Mouse (Mus musculus) left cerebral cortex, adult 9 months (tissue): ENCODE measurements around the gene Kdm4c.
"Not testable (repeated sequence)": the region's sequence is repeated elsewhere in the genome, so short reads cannot be mapped to it uniquely, and the experiment has no call there.

Source experiments
- DNase-seq, 2 experiments: peaks; one replicate each; pipeline ENCODE4 v3.0.0; 2022; ENCODE audit warnings: low spot score in 2 of 2

Kdm4c gene

GRCm38 (mm10) chr4:74311135-74311534 lies 68.8 kb downstream of the Kdm4c start:
- DNase-seq: no peak

GRCm38 (mm10) chr4:74312858-74313257 lies 70.6 kb downstream of the Kdm4c start:
- no peak for DNase-seq

GRCm38 (mm10) chr4:74315388-74315787 lies 73.1 kb downstream of the Kdm4c start:
- DNase-seq: no peak

- no peak for DNase-seq
These were observed 77.0 kb downstream of the Kdm4c start for GRCm38 (mm10) chr4:74319313-74319712.

GRCm38 (mm10) chr4:74357479-74357878 lies 115.2 kb downstream of the Kdm4c start:
- DNase-seq: no peak

GRCm38 (mm10) chr4:74360274-74360673 lies 118.0 kb downstream of the Kdm4c start:
- DNase-seq: no peak

GRCm38 (mm10) chr4:74386583-74386982 lies 144.3 kb downstream of the Kdm4c start:
- DNase-seq: no peak

- no peak for DNase-seq
These were observed 150.9 kb downstream of the Kdm4c start for GRCm38 (mm10) chr4:74393162-74393561.

GRCm38 (mm10) chr4:74396562-74396961 lies 154.3 kb downstream of the Kdm4c start:
- DNase-seq: no peak

GRCm38 (mm10) chr4:74401617-74402313 lies 159.5 kb downstream of the Kdm4c start:
- not testable (repeated sequence) for DNase-seq

GRCm38 (mm10) chr4:74408731-74409130 lies 166.4 kb downstream of the Kdm4c start:
- DNase-seq: no peak

GRCm38 (mm10) chr4:74419794-74420193 lies 177.5 kb downstream of the Kdm4c start:
- no peak for DNase-seq
